Mouse (Mus musculus) adrenal gland, postnatal 14 days (tissue): ENCODE measurements around the gene Myrf. TPM values are rescaled to one million over a fixed set of nuclear protein-coding genes. Genes with fewer than 3 reads are reported as not detected.

Experiments
- DNase-seq: peaks from one replicate; pipeline ENCODE4 v3.0.0; 2021; ENCODE audit warnings: mixed read lengths
- long read RNA-seq, 2 experiments: library from polyadenylated mRNA; stranded (forward); transcript quantifications; one replicate each; pipeline ENCODE4 v2.0.0; 2021
- total RNA-seq: library from RNA; stranded (reverse); gene quantifications from 2 replicates; pipeline ENCODE4 v1.2.3, GENCODE M21; 2021

Myrf gene
- 2.6 and 4.7 TPM in 2 replicates for total RNA-seq
- long read RNA-seq, experiment 1, partial matches to known transcripts = 1 of 1 reads
- long read RNA-seq, experiment 1, other reads (novel, unspliced or antisense) = 0 of 1 reads
- long read RNA-seq, experiment 2, partial matches to known transcripts = 1 of 1 reads
- long read RNA-seq, experiment 2, other reads (novel, unspliced or antisense) = 0 of 1 reads

DNA sequence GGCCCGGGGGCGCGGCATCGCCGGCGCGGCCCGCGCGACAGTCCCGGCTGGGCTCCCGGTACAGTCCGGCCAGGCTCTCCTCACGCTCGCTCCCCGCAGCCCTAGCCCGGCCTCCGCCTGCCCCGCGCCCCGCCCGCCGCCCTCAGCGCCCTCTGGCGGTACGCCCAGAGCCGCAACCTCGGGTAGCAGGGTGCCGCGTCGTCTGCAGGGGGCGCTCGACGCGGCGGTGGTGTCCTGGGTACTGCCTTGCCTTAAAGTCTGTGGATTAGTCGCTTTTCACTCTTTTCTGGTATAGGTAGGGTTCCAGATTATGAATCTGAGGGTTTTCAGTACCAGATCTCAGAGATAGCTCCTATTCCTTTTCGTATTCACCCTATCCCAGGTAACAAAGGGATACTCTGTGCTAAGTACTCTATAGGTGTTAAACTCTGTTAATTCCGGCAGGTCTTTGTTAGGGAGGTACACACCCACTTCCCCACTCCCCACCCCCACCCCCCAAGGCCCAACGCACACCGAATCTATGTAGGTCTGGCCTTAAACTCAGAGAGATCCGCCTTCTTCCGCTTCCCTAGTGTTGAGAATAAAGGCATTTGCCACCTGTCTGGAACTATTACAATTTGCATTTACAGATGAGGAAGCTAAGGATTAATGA, at the start of gene Myrf:
Gene Myrf (minus strand): TSS at position 95 of the 652 bp plus-strand sequence.
- peak; percentile 94 for DNase-seq

DNA sequence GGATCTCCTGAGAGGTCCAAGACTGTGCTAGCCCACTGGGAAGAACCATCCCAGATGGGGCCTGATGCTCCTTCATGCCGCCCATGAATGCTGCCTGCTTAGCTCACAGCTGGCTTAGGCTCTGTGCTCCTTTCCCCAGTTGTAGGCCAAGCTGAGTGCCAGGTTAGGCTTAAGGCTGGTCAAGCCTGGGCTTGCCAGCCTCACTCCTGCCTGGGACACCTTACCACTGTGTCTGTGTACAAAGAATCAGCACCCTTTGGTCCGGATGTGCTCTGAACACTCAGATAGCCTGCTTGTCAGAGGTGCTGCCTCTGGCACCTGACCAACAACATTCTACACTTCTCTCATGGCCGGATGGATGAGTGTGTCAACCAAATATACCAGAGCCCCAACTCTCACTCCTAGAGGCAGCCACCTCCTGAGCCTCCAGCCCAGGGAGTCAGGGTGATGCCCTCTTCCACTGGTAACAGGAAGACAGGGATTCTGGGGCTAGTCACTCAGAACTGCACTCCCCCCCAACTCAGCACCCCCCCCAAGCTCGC, 49.1 kb upstream of the Myrf start:
- no peak for DNase-seq

DNA sequence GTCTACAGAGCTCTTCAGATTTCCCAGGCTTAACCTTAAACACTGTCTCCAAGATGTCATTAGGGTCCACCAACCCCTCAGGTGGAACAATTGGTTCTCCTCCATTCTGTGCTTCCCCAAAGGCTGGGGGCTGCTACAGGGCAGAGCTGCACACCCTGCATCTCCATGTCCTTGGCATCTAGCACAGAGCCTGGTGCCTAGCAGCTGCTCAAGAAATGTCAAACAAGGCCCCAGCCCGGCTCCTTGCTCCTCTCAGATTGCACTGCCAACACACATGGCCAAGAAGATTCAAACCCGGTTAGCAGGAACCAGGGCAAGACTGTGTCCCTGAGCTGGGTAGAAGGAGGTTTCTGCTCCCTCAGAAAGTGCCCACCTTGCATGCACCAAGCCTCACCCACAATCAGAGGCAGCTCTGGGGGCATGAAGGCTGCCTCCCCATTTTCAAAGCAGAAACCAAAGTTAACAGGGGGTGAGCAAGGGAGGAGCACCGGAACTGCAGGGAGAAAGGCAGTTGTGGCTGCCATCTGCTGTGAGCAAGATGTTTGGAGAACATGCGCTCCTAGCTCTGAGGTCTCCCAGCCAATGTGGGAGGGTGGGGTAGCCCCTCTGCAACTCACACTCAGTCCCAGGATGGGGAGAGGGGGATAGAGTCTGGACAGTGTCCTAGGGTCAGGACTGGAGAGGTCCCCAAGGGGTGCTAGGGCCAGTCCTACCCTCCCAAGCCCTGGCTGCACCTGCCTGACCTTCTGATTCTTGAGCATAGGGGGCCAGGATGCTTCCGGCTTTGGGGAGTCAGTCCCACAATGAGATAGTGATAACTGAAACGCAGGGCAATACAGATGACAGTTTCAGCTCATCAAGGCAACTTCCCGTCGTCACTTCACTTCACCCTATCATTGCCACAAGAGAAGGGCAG, 47.8 kb upstream of the Myrf start:
- DNase-seq = no peak

DNA sequence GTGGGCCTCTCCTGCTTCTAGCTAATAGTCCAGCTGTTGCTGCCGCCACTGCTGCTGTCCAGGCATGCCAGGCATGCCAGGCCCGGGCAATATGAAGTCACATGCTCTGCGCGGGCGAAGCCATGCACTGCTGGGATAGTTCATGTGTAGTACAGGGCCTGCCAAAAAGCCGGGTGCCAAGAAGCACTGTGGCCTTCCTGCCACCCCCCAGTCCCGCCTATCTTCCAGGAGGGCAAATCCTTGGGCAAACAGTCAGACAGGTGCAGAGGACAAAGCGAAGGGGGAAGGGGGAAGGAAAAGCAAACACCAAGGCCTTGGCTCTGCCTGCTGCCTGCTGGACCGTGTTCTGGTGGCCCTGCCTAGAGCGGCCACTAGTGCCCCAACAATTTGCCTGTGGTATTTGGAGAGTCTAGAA, 45.9 kb upstream of the Myrf start:
- no peak for DNase-seq

DNA sequence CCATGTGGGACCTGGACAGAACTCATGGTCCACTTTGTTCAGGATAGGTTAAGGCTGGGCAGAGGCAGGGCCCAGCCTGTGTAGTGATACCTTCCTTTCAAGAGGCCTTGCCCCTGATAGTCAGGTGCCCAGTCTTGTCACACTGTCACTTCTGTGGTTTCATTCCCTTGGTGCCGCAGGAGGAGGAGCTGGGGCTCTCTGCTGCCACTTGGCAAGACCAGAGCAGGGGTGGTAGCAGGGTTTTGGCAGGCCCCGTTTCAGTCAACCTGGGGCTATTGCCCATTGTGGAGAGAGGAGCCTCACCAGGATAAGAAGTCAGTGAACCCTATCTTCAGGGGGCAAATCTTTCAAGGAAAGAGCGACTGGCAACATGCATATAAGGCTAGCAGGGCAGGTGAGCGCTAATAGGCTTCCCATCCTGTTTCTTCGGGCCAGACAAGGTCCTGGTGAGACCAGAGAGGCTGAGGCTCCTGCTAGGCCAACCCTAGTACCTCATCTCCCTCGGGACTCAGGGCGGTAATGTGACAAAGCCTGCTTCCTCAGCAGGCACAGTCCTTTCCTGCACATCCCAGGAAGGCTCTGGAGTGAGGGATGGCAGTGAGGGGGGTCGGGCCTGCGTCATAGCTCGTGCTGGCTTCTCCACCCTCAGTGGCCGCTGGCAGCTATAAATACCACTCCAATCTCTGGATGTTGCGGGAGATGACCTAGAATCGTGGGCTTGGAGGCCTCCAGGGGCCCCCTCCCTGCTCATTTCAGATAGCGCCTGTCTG, 40.4 kb upstream of the Myrf start:
- DNase-seq = peak; percentile 59

DNA sequence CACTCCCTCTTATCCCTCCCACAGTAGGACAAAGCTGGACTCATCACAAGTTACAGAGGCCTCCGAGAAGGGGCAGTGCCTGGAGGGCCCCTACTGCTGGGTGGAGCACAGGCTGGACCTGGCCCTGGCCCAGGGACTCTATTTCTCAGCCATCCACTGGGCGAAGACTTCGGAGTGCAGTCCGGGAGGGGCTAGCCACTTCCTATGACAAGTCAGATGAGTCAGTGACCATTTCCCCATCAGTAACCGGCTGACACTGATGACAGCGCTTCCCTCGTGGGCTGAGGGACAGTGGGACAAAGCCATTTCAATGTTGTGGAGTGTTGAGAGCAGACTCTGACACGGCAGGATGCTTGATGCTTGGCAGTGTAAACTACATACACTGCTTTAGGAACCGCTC, 39.1 kb upstream of the Myrf start:
- DNase-seq = peak; percentile 40

DNA sequence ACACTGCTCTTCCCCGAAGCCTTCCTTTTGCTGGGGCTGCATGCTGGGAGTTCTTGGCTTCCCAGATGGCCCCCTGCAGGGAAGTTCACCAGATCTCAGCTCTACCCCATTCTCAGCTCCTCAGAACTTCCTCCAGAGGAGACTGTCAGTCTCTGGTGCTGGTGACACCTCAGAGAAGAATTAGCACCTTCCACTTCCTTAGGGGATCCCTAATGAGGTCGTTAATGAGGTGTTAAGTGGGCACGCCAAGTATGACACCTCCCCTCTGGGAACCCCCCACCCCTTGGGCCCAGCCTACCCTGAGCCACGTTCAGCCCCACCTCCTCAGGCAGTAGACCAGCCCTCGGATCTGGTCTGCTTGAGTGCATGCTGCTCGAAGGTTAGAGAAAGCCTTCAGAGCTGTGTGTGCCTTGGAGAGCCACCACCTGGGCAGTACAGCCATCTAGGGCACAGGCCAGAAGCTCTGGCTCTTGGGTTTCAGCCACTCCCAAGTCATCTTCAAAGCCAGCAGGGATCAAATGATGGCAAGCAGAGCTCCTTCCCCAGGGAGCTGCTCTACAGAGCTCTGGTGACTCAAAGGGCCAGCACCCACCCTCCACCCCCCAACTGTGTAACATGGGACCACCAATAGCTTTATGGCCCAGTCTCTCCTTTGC, 38.2 kb upstream of the Myrf start:
- DNase-seq = peak; percentile 47

DNA sequence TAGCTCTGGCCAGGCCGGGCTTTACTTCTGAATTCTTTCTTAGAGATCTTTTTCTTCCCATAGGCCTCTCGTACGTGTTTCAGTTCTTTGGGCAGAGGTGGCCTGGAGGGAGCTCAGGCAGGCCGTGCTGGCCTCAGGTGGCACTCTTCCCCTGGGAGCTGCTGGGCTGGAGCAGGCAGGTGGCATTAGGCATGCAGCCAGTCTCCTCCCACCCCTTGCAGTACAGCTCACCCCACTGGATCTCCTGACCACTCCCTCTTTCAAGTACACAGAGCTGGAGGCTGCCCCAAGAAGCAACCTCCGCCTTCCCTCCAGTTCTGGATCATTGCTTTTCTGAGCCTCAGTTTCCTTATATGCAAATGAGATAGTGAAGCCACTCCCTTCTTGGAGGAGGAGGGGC, 37.2 kb upstream of the Myrf start:
- peak; percentile 66 for DNase-seq

DNA sequence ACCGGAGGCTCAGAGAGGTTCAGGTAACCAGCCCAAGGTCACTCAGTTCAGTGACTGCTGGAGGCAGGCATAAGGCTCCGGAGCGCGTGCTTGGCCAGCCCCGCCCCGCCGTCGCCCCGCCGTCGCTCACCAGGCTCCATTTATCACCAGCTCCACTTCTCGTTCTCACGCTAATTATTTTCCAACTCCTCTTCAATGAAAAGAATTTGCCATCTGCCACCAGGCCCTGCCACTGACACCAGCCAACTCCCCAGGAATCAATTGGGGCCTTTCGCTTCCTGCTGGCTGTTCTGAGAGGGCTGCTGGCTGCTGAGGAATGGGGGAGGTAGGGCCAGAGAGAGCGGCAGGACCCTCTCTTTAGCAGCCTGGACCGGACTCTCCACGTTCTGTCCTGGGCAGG, 36.8 kb upstream of the Myrf start:
- DNase-seq = no peak

DNA sequence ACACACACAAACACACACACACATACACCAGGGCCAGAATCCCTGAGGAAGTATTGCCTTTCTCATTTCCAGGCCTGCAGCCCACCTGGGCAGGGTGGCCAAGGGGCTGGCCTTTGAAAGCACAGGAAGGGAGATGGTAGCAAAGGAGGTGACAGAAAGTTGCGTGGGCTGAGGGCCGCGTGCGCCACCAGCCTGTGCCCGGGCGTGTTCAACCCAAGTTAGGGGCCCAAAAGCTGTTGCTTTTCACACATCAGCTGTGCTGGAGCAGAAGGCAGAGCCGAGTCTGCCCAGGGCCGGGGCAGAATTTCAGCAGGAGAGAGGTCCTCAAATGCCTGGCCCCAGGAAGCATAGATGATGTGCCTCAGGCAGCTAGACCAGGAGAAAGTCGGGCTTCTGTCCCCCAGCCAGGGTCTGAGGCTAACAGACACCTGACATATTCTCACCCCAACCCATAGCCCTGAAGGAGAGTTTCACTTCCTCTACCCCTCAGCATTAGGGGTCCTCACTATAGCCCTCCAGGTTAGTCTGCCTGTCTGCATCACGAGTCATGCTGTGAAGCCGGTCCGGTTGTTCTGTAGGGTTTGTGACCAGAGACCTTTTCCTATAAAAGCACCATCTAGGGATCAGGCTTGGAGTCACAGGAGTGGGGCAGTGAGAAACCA, 36.1 kb upstream of the Myrf start:
- no peak for DNase-seq

DNA sequence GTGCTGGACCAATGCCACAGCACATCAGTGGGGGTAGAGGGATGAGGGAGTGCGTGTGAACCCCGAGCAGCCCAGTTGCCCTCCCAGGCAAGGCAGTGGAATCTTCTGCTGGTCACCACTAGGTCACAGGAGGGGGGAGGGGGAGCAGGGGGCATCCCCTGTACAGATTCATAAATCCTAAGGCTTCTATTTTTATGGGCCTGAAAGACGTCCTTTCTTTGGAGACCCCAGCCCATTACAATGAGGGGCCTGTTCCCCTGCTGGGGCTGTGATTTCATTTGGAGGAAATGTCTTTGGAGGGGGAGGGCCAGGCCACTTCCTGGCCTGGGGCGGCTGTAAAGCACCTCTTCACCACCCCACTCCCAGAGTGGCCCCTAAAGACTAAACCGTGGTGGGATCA, 33.5 kb upstream of the Myrf start:
- no peak for DNase-seq

DNA sequence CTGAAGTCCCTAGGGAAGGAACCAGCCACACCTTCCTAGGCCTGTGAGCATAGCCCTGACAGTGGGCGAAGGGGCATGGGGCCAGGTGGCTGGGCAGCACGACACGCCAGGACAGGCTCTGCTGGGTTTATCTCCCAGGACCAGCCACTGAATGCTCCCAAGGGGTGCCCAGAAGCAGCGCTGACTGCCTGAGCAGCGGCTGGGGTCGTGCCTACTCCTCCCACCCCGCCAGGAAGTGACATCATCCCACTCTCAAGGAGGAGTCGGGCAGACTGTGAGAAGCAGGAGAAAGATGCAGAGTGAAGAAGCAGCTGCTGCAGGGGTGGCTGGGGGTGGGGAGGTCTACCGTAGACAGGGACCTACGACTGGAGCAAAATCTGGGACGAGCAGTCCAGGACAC, 32.2 kb upstream of the Myrf start:
- DNase-seq = no peak

DNA sequence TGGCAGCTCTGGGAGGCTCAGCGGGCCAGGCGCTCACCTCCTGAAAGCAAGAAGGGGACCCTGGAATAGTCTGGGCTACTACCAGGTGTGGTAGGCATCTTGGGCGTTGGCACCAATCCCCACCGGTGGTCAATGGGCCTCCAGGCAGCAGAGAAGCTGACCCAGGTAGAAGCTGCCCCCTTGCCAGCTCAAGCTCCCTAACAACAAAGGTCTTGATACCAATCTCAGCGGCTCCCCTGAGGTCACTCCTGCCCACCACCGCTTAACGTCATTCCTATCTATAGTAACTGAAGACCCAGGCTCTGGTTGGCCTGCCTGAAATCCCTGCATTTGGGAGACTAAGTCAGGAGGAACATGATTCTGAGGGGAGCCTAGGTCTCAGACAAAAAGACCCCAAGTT, 31.0 kb upstream of the Myrf start:
- no peak for DNase-seq

DNA sequence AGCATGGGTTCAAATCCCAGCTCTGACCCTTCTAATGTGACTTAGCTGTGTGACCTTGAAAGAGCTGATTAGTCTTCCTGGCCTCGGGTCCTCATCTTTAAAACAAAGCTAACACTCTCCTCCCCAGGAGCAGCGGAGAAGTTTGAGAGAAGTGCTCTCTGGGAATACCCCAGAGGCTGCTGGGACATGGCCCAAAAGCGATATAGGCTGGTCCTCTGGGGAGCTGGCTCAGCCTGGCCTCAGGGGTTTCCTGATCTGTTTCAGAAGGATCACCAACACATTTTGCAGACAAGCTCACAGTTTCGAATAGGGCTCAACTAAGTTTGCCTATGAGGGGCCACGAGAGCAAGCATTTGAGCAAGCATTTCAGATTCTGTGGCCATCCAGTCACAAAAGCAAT, 29.8 kb upstream of the Myrf start:
- DNase-seq = no peak

DNA sequence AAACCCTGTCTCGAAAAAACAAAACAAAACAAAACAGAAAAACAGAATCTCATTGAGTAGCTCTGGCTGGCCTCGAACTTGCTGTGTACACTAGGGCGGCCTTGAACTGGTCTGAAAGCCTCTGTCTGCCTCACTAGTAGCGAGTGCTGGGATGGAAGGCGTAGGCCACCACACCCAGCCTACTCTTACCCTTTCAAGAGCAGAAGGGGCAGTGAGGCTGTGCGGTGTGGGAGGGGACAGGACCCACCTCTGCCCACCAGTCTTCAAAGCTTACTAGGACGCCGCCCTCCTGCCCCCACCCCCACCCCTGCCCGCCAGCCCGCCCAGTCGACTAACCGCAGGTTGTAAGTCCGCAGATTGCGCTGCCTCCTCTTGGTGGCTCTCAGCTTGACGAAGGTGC, 28.3 kb upstream of the Myrf start:
- DNase-seq = no peak

DNA sequence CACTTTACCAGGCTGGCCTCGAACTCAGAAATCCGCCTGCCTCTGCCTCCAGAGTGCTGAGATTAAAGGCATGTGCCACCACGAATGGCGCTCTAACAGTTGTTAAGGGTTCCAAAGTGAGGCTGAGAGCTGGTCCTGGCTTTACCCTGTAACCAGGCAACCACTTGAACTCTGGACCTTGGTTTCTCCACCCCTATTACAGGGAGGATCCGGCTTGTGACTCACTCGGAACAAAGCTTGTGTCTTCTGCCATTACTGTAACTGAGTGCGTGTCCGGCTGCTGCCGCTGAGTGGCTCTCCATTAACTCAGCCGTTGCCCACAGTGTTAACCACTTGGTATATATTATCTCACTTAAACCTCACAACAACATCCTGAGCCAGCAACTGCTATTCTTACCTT, 27.4 kb upstream of the Myrf start:
- no peak for DNase-seq

DNA sequence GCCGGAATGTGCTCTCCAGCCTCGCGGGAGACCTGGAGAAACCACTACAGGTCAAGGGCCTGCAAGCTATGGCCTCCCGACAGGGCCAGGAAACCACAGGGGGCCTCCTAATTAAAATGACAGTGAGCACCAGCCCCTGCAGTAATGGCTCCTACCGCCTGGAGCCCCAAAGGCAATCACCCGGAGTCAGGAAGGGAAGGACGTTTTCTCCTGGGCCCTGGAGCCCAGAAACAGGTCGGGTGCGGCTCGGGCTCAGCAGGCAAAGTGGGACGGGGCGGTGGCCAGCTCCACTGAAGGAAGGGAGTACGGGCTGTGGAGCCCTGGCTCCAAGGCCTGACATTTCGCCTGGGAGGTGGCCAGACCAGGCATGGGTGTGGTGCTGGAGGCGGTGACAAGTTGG, 26.5 kb upstream of the Myrf start:
- peak; percentile 51 for DNase-seq

DNA sequence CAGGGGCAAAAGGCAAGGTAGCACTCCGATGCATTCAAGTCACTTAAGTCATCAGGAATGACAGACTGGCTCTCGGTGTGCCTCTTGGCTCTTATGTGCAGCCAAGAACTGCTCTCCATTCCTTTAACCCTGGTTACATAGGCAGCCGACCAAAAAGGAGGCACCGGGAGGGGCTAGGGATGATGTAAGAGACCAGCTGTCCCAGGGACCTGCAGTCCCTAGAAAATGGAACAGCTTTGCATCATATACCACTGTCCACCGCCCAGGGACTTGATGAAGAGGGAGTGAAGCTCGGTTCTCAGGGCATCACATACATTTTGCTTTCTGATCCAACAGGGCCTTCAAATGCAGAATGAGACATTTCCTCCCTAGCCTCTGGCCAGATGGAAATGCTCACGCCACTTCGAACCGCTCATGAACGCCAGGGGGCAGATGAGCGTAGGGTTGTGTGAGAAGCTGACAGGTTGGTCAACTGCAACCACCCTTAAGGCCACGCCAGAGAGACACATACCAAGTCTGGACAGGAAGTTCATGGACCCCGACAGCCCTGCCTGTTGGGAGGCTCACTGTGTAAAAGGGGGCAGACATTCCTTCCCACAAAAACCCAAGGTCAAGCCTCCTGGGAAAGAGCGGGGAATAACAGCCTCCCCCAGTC, 25.8 kb upstream of the Myrf start:
- DNase-seq = peak; percentile 89

DNA sequence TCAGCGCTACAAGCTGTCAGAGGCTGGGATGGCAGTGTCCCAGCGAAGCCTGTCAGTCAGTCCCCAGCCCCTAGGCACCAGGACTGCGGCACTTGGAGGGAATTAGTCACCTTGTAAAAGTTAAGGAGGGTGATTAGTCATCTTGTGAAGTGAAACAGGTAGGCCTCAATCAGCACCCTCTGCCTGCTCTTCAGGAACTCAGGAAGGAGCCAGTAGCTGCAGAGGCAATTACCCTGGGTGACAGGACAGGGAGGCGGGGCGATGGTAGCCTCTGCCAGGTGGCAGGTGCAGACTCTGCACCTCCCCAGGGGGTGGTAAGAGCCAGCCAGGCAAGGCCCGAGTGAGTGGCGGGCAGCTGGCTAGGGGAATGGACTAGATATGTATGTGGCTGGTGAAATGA, 20.8 kb upstream of the Myrf start:
- DNase-seq = no peak

DNA sequence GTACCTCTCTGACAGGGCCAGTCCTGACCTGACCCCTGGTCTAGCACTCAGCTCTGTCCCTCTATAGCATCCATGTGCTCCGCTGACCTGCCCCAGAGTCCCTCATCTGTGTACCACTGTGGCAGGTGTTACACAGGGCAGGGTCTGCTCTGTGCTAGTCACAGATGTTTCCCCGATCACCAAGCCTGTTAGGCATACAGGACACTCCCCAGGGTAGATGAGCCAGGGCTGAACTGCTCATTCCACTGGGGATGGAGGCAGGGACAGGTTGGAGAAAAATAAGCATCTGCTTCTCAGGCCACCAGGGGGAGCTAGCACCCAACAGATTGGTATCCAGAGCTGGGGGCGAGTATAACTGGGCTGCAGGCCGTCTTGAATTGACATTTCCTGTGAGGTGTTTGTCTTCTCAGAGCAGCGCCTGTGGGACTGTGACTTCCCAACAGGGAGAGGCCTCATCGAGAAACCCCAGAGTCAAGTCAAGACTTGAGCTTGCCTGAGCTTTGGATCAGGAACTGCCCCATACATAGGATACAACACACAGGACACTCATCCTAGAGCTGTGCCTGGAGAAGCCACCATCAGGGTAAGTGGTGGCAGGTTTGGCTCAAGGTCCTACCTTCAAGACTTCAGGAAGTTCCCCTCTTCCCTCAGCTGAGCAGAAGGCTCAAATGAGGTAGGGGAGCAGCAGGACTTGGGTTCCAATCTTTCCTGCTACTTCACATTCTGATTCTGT, 17.9 kb upstream of the Myrf start:
- DNase-seq = peak; percentile 89
